Mouse (Mus musculus): Measurements from ENCODE around the gene Tnni2. TPM values are rescaled to one million over a fixed set of nuclear protein-coding genes. Genes with fewer than 3 reads are reported as not detected.
"Not testable (repeated sequence)": the region's sequence is repeated elsewhere in the genome, so short reads cannot be mapped to it uniquely, and the experiment has no call there.

The Tnni2 gene
- polyA plus RNA-seq, 1 experiment, result 2.1 TPM

DNA sequence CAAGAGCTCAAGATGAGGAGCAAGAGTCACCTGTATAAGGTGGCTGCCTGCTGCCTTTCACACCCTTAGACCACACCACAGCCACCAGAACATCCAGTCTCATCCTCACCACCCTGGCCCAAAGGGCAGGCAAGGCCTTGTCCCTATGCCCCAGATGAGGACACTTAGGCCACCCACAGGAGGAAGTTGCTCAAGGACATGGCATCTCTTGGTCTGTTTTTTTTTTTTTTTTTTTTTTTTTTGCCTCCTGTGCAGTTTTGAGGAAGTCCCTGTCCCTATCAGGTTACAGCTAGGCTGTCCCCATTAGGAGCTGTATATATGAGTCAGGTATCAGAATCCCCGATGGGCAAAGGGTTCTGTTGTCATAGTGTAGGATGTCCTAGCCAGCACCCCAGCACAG lies 42.4 kb upstream of the Tnni2 start:
- no peaks in the 10 kb centered on the region for H3K27me3 ChIP-seq (ENCODE audit: control insufficient read depth, insufficient read depth, low read length, poor library complexity, severe bottlenecking)
- H3K4me1 ChIP-seq (ENCODE audit: control insufficient read depth, insufficient read depth, low read length), result no peaks in the 10 kb centered on the region
- no peaks in the 10 kb centered on the region for H3K9me3 ChIP-seq (replicated peaks; ENCODE audit: control insufficient read depth, insufficient read depth, low read length, poor library complexity, severe bottlenecking)
- no peak overlapping the region for H3K4me3 ChIP-seq (ENCODE audit: low read depth, low read length)
- no peak for TF ChIP-seq CTCF (IDR thresholded peaks at IDR 0.05; ENCODE audit: low read depth, low read length)
- no peak for TF ChIP-seq EP300 (IDR thresholded peaks at IDR 0.05; ENCODE audit: insufficient read depth, low read depth, low read length)
- TF ChIP-seq POLR2A (IDR thresholded peaks at IDR 0.05; ENCODE audit: insufficient read depth, low read length), result no peak
- no peak overlapping the region for H3K27ac ChIP-seq (ENCODE audit: insufficient read depth, low read length)
- no peak overlapping the region for H3K9ac ChIP-seq (ENCODE audit: low read depth, poor library complexity, severe bottlenecking)
- no peaks in the 10 kb centered on the region for H3K36me3 ChIP-seq (ENCODE audit: control insufficient read depth, insufficient read depth, low read length, poor library complexity, severe bottlenecking)

DNA sequence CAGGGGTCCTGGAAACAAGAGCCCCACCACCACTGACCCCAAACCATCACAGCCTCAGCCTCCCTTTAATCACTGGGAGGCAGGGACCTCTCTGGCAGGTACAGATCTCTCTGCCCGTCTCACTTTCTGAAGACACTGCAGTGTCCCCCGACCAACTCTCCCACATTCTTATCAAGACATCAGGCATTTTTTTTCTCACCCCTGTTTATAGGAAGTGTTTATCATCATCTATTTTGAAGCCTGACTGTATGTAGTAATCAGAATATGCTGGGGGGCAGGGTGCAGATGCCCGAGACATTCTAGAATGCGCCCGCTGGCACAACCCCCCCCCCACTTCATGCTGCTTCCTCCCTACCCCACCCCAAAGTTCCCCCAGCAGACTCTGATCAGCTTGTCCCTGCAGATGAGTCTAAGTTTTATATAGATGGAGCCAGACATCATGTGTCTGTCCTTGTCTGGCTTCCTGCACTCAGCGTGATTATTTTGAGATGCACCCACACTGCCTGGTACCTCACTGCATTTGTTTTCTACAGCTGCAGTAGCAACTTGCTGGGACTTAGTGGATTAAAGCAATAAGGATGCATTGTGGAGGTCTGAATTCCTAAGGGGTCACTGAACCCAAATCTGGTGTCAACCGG lies 41.4 kb upstream of the Tnni2 start:
- Histone ChIP-seq H3K4me3 (ENCODE audit: low read depth, low read length) (no peak overlapping the region), H3K27ac (ENCODE audit: insufficient read depth, low read length) (no peak overlapping the region), H3K4me1 (ENCODE audit: control insufficient read depth, insufficient read depth, low read length) (no peaks in the 10 kb centered on the region), H3K27me3 (ENCODE audit: control insufficient read depth, insufficient read depth, low read length, poor library complexity, severe bottlenecking) (no peaks in the 10 kb centered on the region), H3K9ac (ENCODE audit: low read depth, poor library complexity, severe bottlenecking) (no peak overlapping the region), H3K36me3 (ENCODE audit: control insufficient read depth, insufficient read depth, low read length, poor library complexity, severe bottlenecking) (no peaks in the 10 kb centered on the region), H3K9me3 (replicated peaks; ENCODE audit: control insufficient read depth, insufficient read depth, low read length, poor library complexity, severe bottlenecking) (no peaks in the 10 kb centered on the region)
- TF ChIP-seq POLR2A (IDR thresholded peaks at IDR 0.05; ENCODE audit: insufficient read depth, low read length), result no peak

DNA sequence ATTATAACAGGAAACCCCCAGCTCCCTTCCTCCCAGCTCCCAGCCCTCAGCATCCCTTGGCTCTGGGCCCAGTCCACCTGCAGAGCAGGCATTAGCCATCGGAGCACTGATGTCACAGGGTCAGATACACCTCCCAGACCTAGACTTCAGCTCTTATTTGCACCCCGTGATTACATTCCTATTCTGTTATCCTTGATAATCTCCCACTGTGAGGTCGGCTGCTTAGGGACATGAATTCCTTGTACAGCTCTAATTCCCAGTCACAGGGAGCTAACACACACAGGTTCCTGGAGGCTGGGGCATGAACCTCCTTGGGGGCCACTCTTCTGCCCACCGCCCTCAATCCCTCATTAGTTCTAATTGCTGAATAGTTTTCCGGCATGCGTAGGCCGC lies 40.9 kb upstream of the Tnni2 start:
- TF ChIP-seq CTCF (IDR thresholded peaks at IDR 0.05; ENCODE audit: low read depth, low read length) (no peak), POLR2A (IDR thresholded peaks at IDR 0.05; ENCODE audit: insufficient read depth, low read length) (no peak), EP300 (IDR thresholded peaks at IDR 0.05; ENCODE audit: insufficient read depth, low read depth, low read length) (no peak)
- no peaks in the 10 kb centered on the region for H3K27me3 ChIP-seq (ENCODE audit: control insufficient read depth, insufficient read depth, low read length, poor library complexity, severe bottlenecking)
- H3K9ac ChIP-seq (ENCODE audit: low read depth, poor library complexity, severe bottlenecking), result no peak overlapping the region
- H3K27ac ChIP-seq (ENCODE audit: insufficient read depth, low read length), result no peak overlapping the region
- no peaks in the 10 kb centered on the region for H3K4me1 ChIP-seq (ENCODE audit: control insufficient read depth, insufficient read depth, low read length)
- H3K36me3 ChIP-seq (ENCODE audit: control insufficient read depth, insufficient read depth, low read length, poor library complexity, severe bottlenecking), result no peaks in the 10 kb centered on the region
- no peak overlapping the region for H3K4me3 ChIP-seq (ENCODE audit: low read depth, low read length)
- H3K9me3 ChIP-seq (replicated peaks; ENCODE audit: control insufficient read depth, insufficient read depth, low read length, poor library complexity, severe bottlenecking), result no peaks in the 10 kb centered on the region

DNA sequence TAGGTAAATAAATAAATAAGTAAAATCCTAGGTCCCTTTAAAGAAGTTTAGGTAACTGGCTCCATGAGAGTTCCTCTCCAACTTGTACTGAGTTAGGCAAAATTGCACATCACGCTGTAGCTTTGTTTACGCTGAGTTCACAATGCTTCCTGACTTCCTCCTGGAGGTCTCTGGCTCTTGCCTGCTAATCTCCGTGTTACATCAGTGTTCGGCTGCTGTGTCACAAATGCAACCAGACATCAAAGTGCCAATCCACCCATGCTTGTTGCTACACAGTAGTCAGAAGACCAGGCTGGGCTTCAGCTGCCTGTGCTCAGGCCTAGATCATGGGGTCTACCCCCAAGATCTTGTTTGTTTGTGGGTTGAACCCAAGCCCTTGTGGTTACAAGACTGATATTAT lies 38.0 kb upstream of the Tnni2 start:
- H3K9ac ChIP-seq (ENCODE audit: low read depth, poor library complexity, severe bottlenecking), result no peak overlapping the region
- no peaks in the 10 kb centered on the region for H3K4me1 ChIP-seq (ENCODE audit: control insufficient read depth, insufficient read depth, low read length)
- no peak overlapping the region for H3K27ac ChIP-seq (ENCODE audit: insufficient read depth, low read length)
- TF ChIP-seq EP300 (IDR thresholded peaks at IDR 0.05; ENCODE audit: insufficient read depth, low read depth, low read length), result no peak
- no peak for TF ChIP-seq POLR2A (IDR thresholded peaks at IDR 0.05; ENCODE audit: insufficient read depth, low read length)
- no peak for TF ChIP-seq CTCF (IDR thresholded peaks at IDR 0.05; ENCODE audit: low read depth, low read length)
- no peaks in the 10 kb centered on the region for H3K27me3 ChIP-seq (ENCODE audit: control insufficient read depth, insufficient read depth, low read length, poor library complexity, severe bottlenecking)
- no peaks in the 10 kb centered on the region for H3K36me3 ChIP-seq (ENCODE audit: control insufficient read depth, insufficient read depth, low read length, poor library complexity, severe bottlenecking)
- H3K9me3 ChIP-seq (replicated peaks; ENCODE audit: control insufficient read depth, insufficient read depth, low read length, poor library complexity, severe bottlenecking), result no peaks in the 10 kb centered on the region
- no peak overlapping the region for H3K4me3 ChIP-seq (ENCODE audit: low read depth, low read length)

DNA sequence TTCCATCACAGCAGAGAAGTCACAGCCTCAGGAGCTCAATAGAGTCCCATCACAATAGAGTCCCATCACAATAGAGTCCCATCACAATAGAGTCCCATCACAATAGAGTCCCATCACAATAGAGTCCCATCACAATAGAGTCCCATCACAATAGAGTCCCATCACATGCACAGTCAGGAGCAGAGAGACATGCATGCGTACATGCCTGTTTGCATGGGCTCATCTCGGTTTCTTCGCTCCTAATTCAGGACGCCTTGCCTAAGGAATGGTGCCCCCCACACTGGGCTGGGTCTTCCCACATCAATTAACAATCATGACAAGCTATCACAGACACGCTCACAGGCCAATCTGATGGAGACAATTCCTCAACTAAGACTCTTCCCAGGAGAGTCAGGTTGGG lies 36.5 kb upstream of the Tnni2 start:
- peak overlapping the region; percentile 64 for H3K27ac ChIP-seq (ENCODE audit: insufficient read depth, low read length)
- TF ChIP-seq EP300 (IDR thresholded peaks at IDR 0.05; ENCODE audit: insufficient read depth, low read depth, low read length), result peak; percentile 81
- H3K9ac ChIP-seq (ENCODE audit: low read depth, poor library complexity, severe bottlenecking); H3K36me3 ChIP-seq (ENCODE audit: control insufficient read depth, insufficient read depth, low read length, poor library complexity, severe bottlenecking); H3K9me3 ChIP-seq (replicated peaks; ENCODE audit: control insufficient read depth, insufficient read depth, low read length, poor library complexity, severe bottlenecking); H3K4me1 ChIP-seq (ENCODE audit: control insufficient read depth, insufficient read depth, low read length); H3K4me3 ChIP-seq (ENCODE audit: low read depth, low read length); H3K27me3 ChIP-seq (ENCODE audit: control insufficient read depth, insufficient read depth, low read length, poor library complexity, severe bottlenecking): not testable (repeated sequence)

DNA sequence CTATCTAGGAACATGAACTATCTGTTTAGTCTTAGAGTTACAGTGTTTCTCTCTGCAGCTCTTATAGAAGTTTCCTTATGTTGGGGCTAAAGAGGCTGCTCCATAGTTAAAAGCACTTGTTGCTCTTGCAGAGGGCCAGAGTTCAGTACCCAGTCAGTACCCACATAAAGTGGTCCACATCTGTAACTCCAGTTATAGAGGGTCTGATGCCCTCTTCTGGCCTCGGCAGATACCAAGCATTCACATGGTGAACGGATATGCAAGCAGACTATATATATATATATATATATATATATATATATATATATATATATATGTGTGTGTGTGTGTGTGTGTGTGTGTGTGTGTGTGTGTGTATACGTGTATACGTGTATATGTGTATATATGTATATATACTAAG lies 33.7 kb upstream of the Tnni2 start:
- no peak for TF ChIP-seq CTCF (IDR thresholded peaks at IDR 0.05; ENCODE audit: low read depth, low read length)
- TF ChIP-seq EP300 (IDR thresholded peaks at IDR 0.05; ENCODE audit: insufficient read depth, low read depth, low read length), result no peak
- H3K36me3 ChIP-seq (ENCODE audit: control insufficient read depth, insufficient read depth, low read length, poor library complexity, severe bottlenecking), result no peaks in the 10 kb centered on the region
- no peak overlapping the region for H3K4me3 ChIP-seq (ENCODE audit: low read depth, low read length)
- no peak overlapping the region for H3K27ac ChIP-seq (ENCODE audit: insufficient read depth, low read length)
- H3K27me3 ChIP-seq (ENCODE audit: control insufficient read depth, insufficient read depth, low read length, poor library complexity, severe bottlenecking), result no peaks in the 10 kb centered on the region
- H3K9ac ChIP-seq (ENCODE audit: low read depth, poor library complexity, severe bottlenecking), result no peak overlapping the region
- H3K4me1 ChIP-seq (ENCODE audit: control insufficient read depth, insufficient read depth, low read length), result no peaks in the 10 kb centered on the region
- no peaks in the 10 kb centered on the region for H3K9me3 ChIP-seq (replicated peaks; ENCODE audit: control insufficient read depth, insufficient read depth, low read length, poor library complexity, severe bottlenecking)

Measured in ES-Bruce4 (cell line).